Mouse (Mus musculus): ENCODE data around the gene Lmna. TPM values are rescaled to one million over a fixed set of nuclear protein-coding genes. Genes with fewer than 3 reads are reported as not detected.
A peak's percentile ranks its signal among the peaks of the same experiment; 100 is the strongest.

The Lmna gene
- polyA plus RNA-seq, 1 experiment from 2014 or later = 155 TPM

- Histone ChIP-seq H3K4me2 (no peak overlapping the region), H3K4me3 (ENCODE audit: low read depth, low read length) (no peak overlapping the region), H3K4me1 (replicated peaks; ENCODE audit: control insufficient read depth, insufficient read depth, low read length) (peaks cover 11% of the 10 kb centered on the region), H3K36me3 (ENCODE audit: control insufficient read depth, insufficient read depth, low read length) (peaks cover 19% of the 10 kb centered on the region), H3K9me3 (ENCODE audit: control insufficient read depth, low read length) (no peaks in the 10 kb centered on the region), H3K27me3 (replicated peaks; ENCODE audit: control insufficient read depth, insufficient read depth, low read length) (peaks cover 36% of the 10 kb centered on the region), H3K27ac (ENCODE audit: low read depth, low read length) (no peak overlapping the region), H3K9ac (ENCODE audit: low read depth, low read length) (no peak overlapping the region)
- no peak for DNase-seq (ENCODE audit: low spot score)
- no peak for ATAC-seq (replicated peaks; ENCODE audit: low FRiP score)
- 69% methylated on average over 8 of the region's 8 CpGs for WGBS
Observed at GRCm38 (mm10) chr3:88481372-88482040, 28.2 kb downstream of the Lmna start.

GRCm38 (mm10) chr3:88480679-88481078 is 29.1 kb downstream of the Lmna start:
- peaks cover 11% of the 10 kb centered on the region for H3K36me3 ChIP-seq (ENCODE audit: control insufficient read depth, insufficient read depth, low read length)
- 84% methylated on average over 5 of the region's 5 CpGs for WGBS

GRCm38 (mm10) chr3:88479828-88480227 is 29.9 kb downstream of the Lmna start:
- WGBS = 82% methylated on average over 4 of the region's 4 CpGs
- peaks cover 9% of the 10 kb centered on the region for H3K4me1 ChIP-seq (replicated peaks; ENCODE audit: control insufficient read depth, insufficient read depth, low read length)
- peaks cover 11% of the 10 kb centered on the region for H3K36me3 ChIP-seq (ENCODE audit: control insufficient read depth, insufficient read depth, low read length)

More at GRCm38 (mm10) chr3:88480679-88481078, 29.1 kb downstream of the Lmna start:
- H3K27ac ChIP-seq (ENCODE audit: low read depth, low read length) = no peak overlapping the region
- ATAC-seq (replicated peaks; ENCODE audit: low FRiP score) = no peak
- no peak for DNase-seq (ENCODE audit: low spot score)
- no peak overlapping the region for H3K9ac ChIP-seq (ENCODE audit: low read depth, low read length)
- peaks cover 11% of the 10 kb centered on the region for H3K4me1 ChIP-seq (replicated peaks; ENCODE audit: control insufficient read depth, insufficient read depth, low read length)
- H3K4me2 ChIP-seq = no peak overlapping the region
- no peaks in the 10 kb centered on the region for H3K9me3 ChIP-seq (ENCODE audit: control insufficient read depth, low read length)
- H3K27me3 ChIP-seq (replicated peaks; ENCODE audit: control insufficient read depth, insufficient read depth, low read length) = peaks cover 28% of the 10 kb centered on the region
- no peak overlapping the region for H3K4me3 ChIP-seq (ENCODE audit: low read depth, low read length)

GRCm38 (mm10) chr3:88479163-88479562 is 30.6 kb downstream of the Lmna start:
- Histone ChIP-seq H3K9ac (ENCODE audit: low read depth, low read length) (no peak overlapping the region), H3K27me3 (replicated peaks; ENCODE audit: control insufficient read depth, insufficient read depth, low read length) (peaks cover 19% of the 10 kb centered on the region), H3K4me2 (no peak overlapping the region), H3K4me1 (replicated peaks; ENCODE audit: control insufficient read depth, insufficient read depth, low read length) (peaks cover 4% of the 10 kb centered on the region), H3K36me3 (ENCODE audit: control insufficient read depth, insufficient read depth, low read length) (peaks cover 8% of the 10 kb centered on the region; the same call in 1 of the 2 replicates), H3K4me3 (ENCODE audit: low read depth, low read length) (no peak overlapping the region), H3K9me3 (ENCODE audit: control insufficient read depth, low read length) (no peaks in the 10 kb centered on the region), H3K27ac (ENCODE audit: low read depth, low read length) (no peak overlapping the region)
- ATAC-seq (replicated peaks; ENCODE audit: low FRiP score) = no peak
- 64% methylated on average over 3 of the region's 3 CpGs for WGBS
- DNase-seq (ENCODE audit: low spot score) = no peak

More at GRCm38 (mm10) chr3:88479828-88480227, 29.9 kb downstream of the Lmna start:
- no peak overlapping the region for H3K27ac ChIP-seq (ENCODE audit: low read depth, low read length)
- H3K9me3 ChIP-seq (ENCODE audit: control insufficient read depth, low read length) = no peaks in the 10 kb centered on the region
- peaks cover 23% of the 10 kb centered on the region for H3K27me3 ChIP-seq (replicated peaks; ENCODE audit: control insufficient read depth, insufficient read depth, low read length)
- H3K4me3 ChIP-seq (ENCODE audit: low read depth, low read length) = no peak overlapping the region
- no peak overlapping the region for H3K4me2 ChIP-seq
- no peak overlapping the region for H3K9ac ChIP-seq (ENCODE audit: low read depth, low read length)
- ATAC-seq (replicated peaks; ENCODE audit: low FRiP score) = no peak
- no peak for DNase-seq (ENCODE audit: low spot score)

DNA sequence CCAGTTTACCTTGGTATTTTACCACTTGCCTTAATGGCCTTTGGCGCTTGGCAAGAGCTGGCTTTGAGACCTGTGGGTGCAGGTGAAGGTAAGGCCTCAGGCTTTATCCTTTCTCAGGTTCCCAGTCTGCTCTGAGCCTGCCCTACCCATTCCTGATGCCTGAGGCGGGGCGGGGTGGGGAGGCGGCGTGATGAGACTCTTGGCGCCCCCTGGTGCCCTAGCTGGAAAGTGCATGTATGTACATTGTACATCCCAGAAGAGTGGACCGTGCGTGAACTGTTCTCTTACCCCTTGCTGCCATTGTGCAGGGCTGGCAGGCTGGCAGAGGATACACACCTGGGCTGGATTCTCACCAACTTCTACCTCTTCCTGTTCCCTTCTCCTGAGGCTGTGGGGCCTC is 32.0 kb downstream of the Lmna start:
- H3K36me3 ChIP-seq (ENCODE audit: control insufficient read depth, insufficient read depth, low read length) = no peaks in the 10 kb centered on the region; the same call in 1 of the 2 replicates
- peak; percentile 80 for DNase-seq (ENCODE audit: low spot score)
- no peaks in the 10 kb centered on the region for H3K9me3 ChIP-seq (ENCODE audit: control insufficient read depth, low read length)
- peak; percentile 79 for ATAC-seq (replicated peaks; ENCODE audit: low FRiP score)
- H3K4me3 ChIP-seq (ENCODE audit: low read depth, low read length) = no peak overlapping the region
- no peaks in the 10 kb centered on the region; the same call in 1 of the 2 replicates for H3K4me1 ChIP-seq (replicated peaks; ENCODE audit: control insufficient read depth, insufficient read depth, low read length)
- no peak overlapping the region; the same call in 1 of the 2 replicates for H3K4me2 ChIP-seq
- no peak overlapping the region for H3K27ac ChIP-seq (ENCODE audit: low read depth, low read length)
- 2% methylated on average over 8 of the region's 8 CpGs for WGBS
- H3K27me3 ChIP-seq (replicated peaks; ENCODE audit: control insufficient read depth, insufficient read depth, low read length) = peaks cover 6% of the 10 kb centered on the region; the same call in 1 of the 2 replicates
- no peak overlapping the region for H3K9ac ChIP-seq (ENCODE audit: low read depth, low read length)

- H3K27ac ChIP-seq (ENCODE audit: low read depth, low read length) = no peak overlapping the region
- 50% methylated on average over 6 of the region's 6 CpGs for WGBS
- no peak for ATAC-seq (replicated peaks; ENCODE audit: low FRiP score)
Observed at GRCm38 (mm10) chr3:88476403-88476802, 33.4 kb downstream of the Lmna start.

GRCm38 (mm10) chr3:88473571-88473970 is 36.2 kb downstream of the Lmna start:
- no peak overlapping the region for H3K27ac ChIP-seq (ENCODE audit: low read depth, low read length)
- WGBS = 92% methylated on average over 1 of the region's 1 CpGs
- H3K4me2 ChIP-seq = no peak overlapping the region
- DNase-seq (ENCODE audit: low spot score) (no peak), ATAC-seq (replicated peaks; ENCODE audit: low FRiP score) (no peak)
- H3K4me3 ChIP-seq (ENCODE audit: low read depth, low read length) = no peak overlapping the region
- no peaks in the 10 kb centered on the region for H3K9me3 ChIP-seq (ENCODE audit: control insufficient read depth, low read length)
- no peaks in the 10 kb centered on the region; the same call in 1 of the 2 replicates for H3K4me1 ChIP-seq (replicated peaks; ENCODE audit: control insufficient read depth, insufficient read depth, low read length)
- H3K27me3 ChIP-seq (replicated peaks; ENCODE audit: control insufficient read depth, insufficient read depth, low read length) = no peaks in the 10 kb centered on the region
- H3K36me3 ChIP-seq (ENCODE audit: control insufficient read depth, insufficient read depth, low read length) = no peaks in the 10 kb centered on the region
- H3K9ac ChIP-seq (ENCODE audit: low read depth, low read length) = no peak overlapping the region

More at GRCm38 (mm10) chr3:88476403-88476802, 33.4 kb downstream of the Lmna start:
- no peaks in the 10 kb centered on the region for H3K9me3 ChIP-seq (ENCODE audit: control insufficient read depth, low read length)
- H3K4me3 ChIP-seq (ENCODE audit: low read depth, low read length) = no peak overlapping the region
- no peaks in the 10 kb centered on the region for H3K36me3 ChIP-seq (ENCODE audit: control insufficient read depth, insufficient read depth, low read length)
- H3K4me1 ChIP-seq (replicated peaks; ENCODE audit: control insufficient read depth, insufficient read depth, low read length) = no peaks in the 10 kb centered on the region; the same call in 1 of the 2 replicates
- no peak overlapping the region for H3K9ac ChIP-seq (ENCODE audit: low read depth, low read length)
- H3K4me2 ChIP-seq = no peak overlapping the region
- H3K27me3 ChIP-seq (replicated peaks; ENCODE audit: control insufficient read depth, insufficient read depth, low read length) = no peaks in the 10 kb centered on the region
- no peak for DNase-seq (ENCODE audit: low spot score)

- H3K9ac ChIP-seq (ENCODE audit: low read depth, low read length) = no peak overlapping the region
- no peak overlapping the region for H3K27ac ChIP-seq (ENCODE audit: low read depth, low read length)
- no peaks in the 10 kb centered on the region for H3K9me3 ChIP-seq (ENCODE audit: control insufficient read depth, low read length)
- H3K4me1 ChIP-seq (replicated peaks; ENCODE audit: control insufficient read depth, insufficient read depth, low read length) = no peaks in the 10 kb centered on the region; the same call in 1 of the 2 replicates
- ATAC-seq (replicated peaks; ENCODE audit: low FRiP score) = no peak
- H3K27me3 ChIP-seq (replicated peaks; ENCODE audit: control insufficient read depth, insufficient read depth, low read length) = no peaks in the 10 kb centered on the region
- no peaks in the 10 kb centered on the region for H3K36me3 ChIP-seq (ENCODE audit: control insufficient read depth, insufficient read depth, low read length)
- no peak overlapping the region for H3K4me2 ChIP-seq
- WGBS = 51% methylated on average over 5 of the region's 5 CpGs
- DNase-seq (ENCODE audit: low spot score) = no peak
- H3K4me3 ChIP-seq (ENCODE audit: low read depth, low read length) = no peak overlapping the region
Observed at GRCm38 (mm10) chr3:88473020-88473419, 36.7 kb downstream of the Lmna start.

DNA sequence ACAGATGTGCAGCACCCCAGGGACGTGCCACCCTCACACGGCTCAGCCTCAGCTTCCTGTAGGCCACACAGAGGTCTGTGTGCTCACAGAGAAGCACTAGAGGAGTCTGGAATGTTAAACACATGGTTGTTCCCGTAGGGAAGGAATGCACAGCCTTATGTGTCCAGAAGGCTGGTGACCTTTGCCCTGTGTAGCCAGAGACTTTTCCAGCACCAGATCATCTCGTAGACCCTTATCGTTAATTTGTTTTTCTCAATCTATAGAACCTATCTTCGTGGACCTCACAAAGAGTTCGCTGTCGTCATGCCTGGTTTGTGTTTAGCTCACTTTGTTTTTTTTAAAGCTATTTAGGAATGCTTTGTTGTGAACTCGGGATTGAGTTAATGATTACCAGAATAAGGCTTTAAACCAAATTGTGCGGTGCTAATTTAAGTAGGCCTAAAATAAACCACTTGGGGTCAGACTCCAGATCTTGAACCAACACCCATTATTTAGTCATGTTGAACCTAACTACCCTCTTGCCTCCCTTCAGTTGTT is 38.7 kb downstream of the Lmna start:
- ATAC-seq (replicated peaks; ENCODE audit: low FRiP score) (no peak), DNase-seq (ENCODE audit: low spot score) (no peak)
- Histone ChIP-seq H3K4me1 (replicated peaks; ENCODE audit: control insufficient read depth, insufficient read depth, low read length) (no peaks in the 10 kb centered on the region; the same call in 1 of the 2 replicates), H3K9ac (ENCODE audit: low read depth, low read length) (no peak overlapping the region), H3K9me3 (ENCODE audit: control insufficient read depth, low read length) (no peaks in the 10 kb centered on the region), H3K4me2 (no peak overlapping the region), H3K27me3 (replicated peaks; ENCODE audit: control insufficient read depth, insufficient read depth, low read length) (no peaks in the 10 kb centered on the region), H3K36me3 (ENCODE audit: control insufficient read depth, insufficient read depth, low read length) (no peaks in the 10 kb centered on the region), H3K27ac (ENCODE audit: low read depth, low read length) (no peak overlapping the region), H3K4me3 (ENCODE audit: low read depth, low read length) (no peak overlapping the region)
- WGBS = 59% methylated on average over 10 of the region's 10 CpGs
